Mouse (Mus musculus) kidney, adult 9 months (tissue): Measurements from ENCODE around the gene Zfp456.
"Not testable (repeated sequence)": the region's sequence is repeated elsewhere in the genome, so short reads cannot be mapped to it uniquely, and the experiment has no call there.

Source experiments
- DNase-seq: peaks from one replicate; pipeline ENCODE4 v3.0.0; 2022

Gene Zfp456

DNA sequence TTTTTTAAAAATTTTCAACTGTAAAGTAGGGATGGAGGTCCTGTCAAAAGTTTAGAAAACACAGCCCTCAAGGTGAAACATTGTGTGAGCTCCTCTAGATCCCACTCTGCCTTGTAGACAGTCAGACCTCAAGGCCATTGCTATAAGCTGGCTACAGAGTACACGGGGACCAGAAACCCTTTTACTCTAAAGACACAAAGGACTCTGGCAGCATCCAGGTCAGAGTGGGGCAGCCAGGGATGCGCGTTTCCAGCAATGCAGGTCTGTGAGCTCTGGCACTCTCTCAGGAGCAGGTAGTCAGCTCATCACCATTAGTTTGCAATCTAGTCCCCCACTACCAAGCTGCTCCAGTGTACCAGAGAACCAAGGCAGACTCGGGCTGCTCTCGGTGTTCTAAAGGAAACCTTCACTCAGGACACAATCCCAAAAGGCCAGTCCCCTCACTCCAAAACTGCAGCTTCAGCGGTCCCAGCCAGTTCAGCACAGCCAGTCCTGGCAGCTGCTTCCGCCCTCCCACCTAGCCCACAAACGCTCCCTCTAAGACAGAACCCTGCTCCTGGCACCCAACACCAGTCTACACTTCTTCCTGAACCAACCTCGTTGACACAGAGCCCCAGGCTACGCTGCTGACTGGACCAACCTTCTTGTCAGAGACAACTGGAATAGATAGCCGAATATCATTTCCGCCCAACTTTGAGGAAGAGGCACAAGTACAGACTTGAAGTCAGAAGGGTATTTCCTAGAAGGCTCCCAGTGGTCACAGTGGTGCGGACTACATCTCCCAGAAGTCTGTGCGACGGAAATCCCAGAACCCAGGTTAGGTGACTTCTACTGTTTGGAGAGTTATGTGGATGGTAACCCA, at the start of gene Zfp456, which contains the start of gene Gm28041:
Zfp456 (minus strand) TSS at position 761 of the 862 bp plus-strand sequence.
Gm28041 (minus strand) TSS at position 684 of the 862 bp plus-strand sequence.
- DNase-seq = peak; percentile 83

DNA sequence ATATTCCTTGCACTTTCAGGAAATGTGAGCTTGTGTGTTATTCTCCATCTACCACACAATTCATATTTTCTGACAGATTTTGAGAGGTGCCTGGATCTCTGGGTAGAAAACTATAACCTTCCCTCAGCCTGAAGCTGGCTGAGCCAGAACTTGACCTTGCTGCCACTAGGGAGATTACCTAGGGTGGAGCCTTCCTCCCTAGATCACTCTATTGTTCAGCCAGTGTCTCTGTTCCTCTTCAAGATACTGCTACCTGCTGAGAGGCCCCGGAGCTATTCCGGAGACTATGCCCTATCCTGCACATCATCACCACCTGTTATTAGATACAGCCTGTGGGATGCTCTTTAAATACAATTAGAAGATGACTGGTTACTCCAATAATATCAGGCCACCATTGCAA, 46.9 kb upstream of the Zfp456 start:
- not testable (repeated sequence) for DNase-seq

DNA sequence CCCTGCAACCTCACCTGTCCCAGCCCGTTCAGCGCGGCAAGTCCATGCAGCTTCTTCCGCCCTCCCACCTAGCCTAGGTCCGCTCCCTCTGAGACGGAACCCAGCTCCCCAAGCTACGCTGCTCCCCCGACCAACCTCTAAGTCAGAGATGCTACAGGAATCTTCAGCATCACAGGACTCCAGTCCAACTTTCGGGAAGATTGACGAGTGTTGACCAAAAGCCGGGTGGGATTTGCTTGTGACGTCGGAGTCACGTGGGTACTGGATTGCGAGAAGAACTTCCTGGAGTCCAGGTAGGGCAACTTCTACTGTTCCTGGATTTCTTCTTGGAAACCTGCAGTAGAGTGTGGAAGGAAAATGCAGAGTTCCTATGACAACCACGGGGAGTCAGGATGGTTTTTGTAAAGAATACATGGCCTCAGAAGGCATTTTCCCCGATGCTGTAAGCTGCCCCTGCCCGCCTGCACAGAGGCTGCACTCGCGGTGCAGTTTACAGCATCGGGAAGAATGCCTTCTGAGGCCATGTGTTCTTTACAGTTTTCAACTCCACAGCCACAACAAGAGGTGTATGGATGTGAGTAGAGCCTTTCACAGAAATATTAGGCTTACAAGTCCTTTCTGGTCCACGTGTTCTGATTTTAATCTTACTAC, 45.7 kb upstream of the Zfp456 start, which contains the start of gene Zfp459:
Zfp459 (minus strand) TSS at position 212 of the 651 bp plus-strand sequence.
- peak; percentile 68 for DNase-seq

DNA sequence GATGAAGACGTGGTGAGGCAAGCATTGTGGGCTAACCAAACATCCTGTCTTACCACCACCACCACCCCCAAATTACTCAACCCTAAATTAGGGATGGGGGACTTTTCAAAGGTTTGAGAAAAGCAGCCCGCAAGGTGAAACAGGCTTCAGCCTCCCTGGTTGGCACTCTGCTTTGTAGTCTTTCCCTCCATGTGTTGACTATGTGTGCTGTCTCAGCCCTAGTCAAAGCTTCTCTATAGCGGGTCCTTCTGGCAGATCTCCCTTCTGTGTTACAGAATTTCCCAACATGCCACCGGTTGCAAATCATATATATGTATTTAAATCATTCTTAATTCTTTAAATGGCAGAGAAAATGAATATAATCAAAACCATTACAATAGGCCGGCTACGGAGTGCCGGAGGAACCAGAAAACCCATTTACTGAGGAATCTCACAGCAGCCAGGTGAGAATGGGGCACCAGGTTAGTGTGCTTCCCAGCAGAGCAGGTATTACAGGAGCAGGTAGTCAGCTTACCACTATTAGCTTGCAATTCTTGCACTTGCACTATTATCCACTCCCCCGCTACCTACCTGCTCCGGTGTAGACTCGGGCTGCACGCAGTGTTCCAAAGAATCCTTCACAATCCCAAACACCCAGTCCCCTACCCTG, 45.1 kb upstream of the Zfp456 start:
- no peak for DNase-seq

DNA sequence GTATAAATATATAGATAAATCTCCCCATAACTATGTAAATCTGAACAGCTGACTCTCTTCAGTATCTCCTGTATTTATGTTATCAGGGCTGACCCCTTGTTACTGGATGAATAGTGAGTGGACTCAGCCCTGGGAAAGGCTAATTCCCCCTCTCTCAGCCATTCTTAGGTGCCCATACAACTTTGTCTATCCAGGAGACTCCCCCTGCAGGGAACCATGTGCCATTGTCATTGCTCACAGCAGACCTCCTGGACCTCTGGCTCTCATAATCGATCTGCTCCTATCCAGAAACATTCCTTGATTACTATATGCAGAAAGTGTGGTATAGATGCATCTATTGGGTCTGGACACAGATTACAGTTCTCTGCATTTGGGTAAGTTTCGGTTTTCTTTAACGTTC, 41.2 kb upstream of the Zfp456 start:
- DNase-seq = no peak

DNA sequence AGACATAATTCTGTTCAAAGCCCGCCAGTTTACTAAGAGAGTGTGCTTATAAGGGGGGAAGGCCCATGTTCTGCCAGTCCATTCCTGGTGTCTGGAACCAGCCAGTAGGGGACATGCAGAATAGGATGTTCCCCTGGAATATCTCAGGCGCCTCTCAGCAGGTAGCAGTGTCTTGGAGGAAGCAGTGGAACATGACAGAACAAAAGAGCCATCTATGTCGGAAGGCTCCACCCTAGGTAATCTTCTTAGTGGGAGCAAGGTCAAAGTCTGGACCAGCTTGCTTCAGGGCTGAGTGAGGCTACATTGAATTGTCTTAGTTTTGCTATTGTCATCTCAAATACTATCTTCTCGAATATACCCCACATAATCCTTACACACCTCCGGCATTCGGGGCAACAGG, 40.1 kb upstream of the Zfp456 start:
- DNase-seq = no peak

DNA sequence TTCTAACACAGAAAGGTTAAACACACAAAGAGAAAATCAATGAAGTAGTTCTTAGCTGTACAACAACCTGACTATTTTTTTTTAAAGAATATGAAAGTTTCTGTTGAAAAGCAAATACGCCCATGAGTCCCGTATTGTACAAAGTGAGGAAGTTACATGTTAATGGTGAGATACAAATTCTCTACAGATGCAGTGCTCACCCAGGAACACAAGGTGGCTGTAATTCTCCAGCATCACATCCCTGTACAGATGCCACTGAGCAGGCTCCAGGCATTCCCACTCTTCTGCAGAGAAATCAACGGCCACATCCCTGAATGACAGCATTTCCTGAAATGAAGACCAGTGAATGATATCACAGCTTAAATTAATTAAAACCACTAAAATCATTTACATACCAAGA, 38.0 kb upstream of the Zfp456 start:
- DNase-seq = peak; percentile 17

DNA sequence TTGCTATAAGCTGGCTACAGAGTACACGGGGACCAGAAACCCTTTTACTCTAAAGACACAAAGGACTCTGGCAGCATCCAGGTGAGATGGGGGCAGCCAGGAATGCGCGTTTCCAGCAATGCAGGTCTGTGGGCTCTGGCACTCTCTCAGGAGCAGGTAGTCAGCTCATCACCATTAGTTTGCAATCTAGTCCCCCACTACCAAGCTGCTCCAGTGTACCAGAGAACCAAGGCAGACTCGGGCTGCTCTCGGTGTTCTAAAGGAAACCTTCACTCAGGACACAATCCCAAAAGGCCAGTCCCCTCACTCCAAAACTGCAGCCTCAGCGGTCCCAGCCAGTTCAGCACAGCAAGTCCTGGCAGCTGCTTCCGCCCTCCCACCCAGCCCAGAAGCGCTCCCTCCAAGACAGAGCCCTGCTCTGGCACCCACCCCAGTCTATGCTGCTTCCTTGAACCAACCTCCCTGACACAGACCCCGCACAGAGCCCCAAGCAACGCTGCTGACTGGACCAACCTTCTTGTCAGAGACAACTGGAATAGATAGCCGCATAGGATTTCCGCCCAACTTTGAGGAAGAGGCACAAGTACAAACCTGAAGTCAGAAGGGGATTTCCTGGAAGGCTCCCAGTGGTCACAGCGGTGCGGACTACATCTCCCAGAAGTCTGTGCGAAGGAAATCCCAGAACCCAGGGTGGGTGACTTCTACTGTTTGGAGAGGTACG, 23.7 kb upstream of the Zfp456 start, which contains the start of gene Zfp429:
Zfp429 (minus strand) TSS at position 637 of the 721 bp plus-strand sequence.
- peak; percentile 84 for DNase-seq

DNA sequence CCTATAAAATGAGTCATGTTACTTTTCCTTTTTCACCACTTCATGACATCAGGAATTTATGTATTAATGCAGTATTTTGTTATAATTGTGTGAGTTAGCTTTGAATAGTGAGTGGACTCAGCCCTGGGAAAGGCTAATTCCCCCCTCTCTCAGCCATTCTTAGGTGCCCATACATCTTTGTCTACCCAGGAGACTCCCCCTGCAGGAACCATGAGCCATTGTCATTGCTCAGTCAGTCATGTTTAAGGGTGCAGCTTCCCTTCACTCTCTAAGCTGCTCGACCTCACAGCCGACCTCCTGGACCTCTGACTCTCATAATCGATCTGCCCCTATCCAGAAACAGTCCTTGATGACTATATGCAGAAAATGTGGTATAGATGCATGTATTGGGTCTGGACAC, 645 bp upstream of the Zfp456 start:
- not testable (repeated sequence) for DNase-seq

DNA sequence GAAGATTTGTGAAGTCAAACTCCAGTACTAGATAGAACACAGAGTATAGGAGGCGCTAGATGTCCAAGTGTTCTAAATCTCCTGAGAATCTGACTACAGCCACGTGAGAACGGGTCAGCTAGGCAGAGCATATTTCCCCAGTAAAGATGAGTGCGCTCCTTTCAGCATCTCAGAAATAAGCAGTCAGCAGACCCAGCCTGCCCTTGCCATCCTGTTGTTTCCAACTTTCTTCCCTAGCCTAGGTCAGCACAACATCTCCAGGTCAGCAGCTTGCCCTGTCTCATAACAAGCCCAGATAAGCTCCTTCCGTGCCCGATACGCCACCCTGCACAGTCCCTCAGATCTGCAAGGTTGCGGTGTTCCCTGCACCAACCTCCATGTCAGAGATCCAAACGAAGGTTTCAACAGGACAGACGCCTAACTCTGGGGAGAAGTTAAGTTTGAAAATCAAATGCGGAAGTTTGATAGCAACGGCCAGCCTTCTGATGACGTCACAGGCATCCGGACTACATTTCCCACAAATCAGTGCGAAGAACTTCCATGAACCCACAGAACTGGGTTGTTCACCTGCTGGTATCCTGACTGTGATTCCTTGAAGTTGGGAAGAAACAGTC, 15.4 kb downstream of the Zfp456 start, which contains the start of the genes Gm28044 and Zfp953:
Gm28044 (minus strand) TSS at position 406 of the 614 bp plus-strand sequence.
Zfp953 (minus strand) TSS at position 475 of the 614 bp plus-strand sequence.
- DNase-seq = peak; percentile 96

DNA sequence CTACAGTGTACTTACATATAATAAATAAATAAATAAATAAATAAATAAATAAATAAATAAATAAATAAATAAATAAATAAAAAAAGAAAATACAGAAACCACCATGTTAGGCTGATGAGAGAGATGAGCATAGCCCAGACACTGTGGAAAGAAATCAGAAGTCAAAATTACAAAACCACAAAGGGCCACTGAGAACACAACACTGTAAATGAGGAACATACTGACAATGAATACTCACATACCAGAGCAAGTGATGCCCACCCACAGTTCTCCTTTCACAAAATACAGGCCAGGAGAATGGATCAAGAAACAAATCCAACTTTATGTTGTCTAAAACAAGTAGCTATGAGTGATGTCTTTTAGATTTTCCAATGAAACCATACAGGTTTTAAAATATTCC, 23.8 kb downstream of the Zfp456 start:
- no peak for DNase-seq

DNA sequence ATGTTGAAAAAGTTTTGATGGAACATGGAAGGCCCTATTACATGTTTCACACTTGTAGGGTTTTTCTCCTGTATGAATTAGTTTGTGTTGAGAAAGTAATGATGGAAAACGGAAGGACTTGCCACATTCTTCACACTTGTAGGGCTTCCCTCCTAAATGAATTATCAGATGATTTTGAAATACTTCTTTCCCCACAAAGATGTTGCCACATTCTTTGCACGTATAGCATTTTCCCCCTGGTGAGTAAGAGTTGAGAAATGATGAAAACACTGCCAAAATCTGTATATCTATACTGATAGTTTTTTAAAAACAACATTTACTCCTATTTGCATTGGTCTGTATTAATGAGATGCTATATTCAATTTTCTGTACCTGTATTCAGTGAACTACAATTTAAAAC, 32.2 kb downstream of the Zfp456 start:
- DNase-seq = no peak

DNA sequence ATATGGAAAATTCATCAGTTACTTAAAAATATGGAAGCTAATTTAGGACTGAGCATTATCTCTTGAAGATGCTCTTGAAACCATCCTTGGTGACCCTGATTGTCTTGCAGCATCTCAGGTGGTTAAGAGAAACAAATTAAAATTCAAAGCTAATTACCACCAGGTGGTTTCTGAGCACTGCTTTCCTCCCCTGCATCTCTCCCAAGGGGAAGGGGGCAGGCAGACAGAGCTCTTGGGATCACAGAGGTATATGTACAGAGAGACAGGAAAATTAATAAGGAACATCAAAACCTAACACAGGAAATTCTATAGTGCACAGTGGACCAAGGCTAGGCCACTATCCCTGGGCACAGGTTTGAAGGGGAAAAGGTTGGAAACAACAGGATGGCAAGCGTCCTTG, 42.7 kb downstream of the Zfp456 start:
- no peak for DNase-seq

DNA sequence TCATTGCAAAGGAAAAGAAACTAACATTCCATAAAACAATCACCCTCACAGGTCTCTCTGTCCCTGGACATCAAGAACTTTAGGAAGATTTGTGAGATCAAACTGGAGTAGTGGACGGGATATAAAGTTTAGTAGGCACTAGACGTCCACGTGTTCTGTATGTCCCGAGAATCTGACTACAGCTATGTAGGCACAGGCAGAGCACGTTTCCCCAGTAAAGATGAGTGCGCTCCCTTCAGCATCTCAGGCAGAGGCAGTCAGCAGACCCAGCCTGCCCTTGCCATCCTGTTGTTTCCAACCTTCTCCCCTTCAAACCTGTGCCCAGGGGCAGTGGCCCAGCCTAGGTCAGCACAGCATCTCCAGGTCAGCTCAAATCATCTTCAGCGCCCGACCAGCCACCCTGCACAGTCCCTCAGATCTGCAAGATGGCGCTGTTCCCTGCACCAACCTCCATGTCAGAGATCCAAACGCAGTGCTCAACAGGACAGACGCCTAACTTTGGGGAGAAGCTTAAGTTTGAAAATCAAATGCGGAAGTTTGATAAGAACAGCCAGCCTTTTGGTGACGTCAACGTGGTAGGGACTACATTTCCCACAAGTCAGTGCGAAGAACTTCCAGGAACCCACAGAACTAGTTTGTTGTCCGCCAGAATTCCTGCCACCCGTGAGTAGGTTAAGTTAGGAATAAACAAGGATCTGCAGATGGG, 43.4 kb downstream of the Zfp456 start, which contains the start of gene Zfp595:
Zfp595 (minus strand) TSS at position 552 of the 706 bp plus-strand sequence.
- DNase-seq = peak; percentile 94
